In genomic region chr2:152942898-152943515, GRCm38 (mm10) we compare ENCODE assay signal across 9 mouse cellular contexts. TPM values are rescaled to one million over a fixed set of nuclear protein-coding genes. Genes with fewer than 3 reads are reported as not detected.
DNase-seq lines count a peak whose midpoint lies in the region; ATAC-seq and TF ChIP-seq lines count a peak whose summit lies in the region.
"Had no signal": no experiment of that assay in that cellular context is flagged by ENCODE, and none has a peak within 500 bp of the region (broad histone marks: within the 10 kb centered on the region; RNA-seq: fewer than 3 reads in every experiment).

No protein-coding gene starts in this region.

- H3K36me3 ChIP-seq in kidney, embryonic 14.5 days (ENCODE audit: control insufficient read depth, insufficient read depth, low read length): no peaks in the 10 kb centered on the region
- H3K36me3 ChIP-seq in hindbrain, embryonic 12.5 days: no peaks in the 10 kb centered on the region
- no peaks in the 10 kb centered on the region for H3K36me3 ChIP-seq in midbrain, postnatal 0 days (ENCODE audit: insufficient read depth, low read length)

- H3K4me3 ChIP-seq in kidney, embryonic 14.5 days (ENCODE audit: low read length): peak overlapping the region; percentile 50
- H3K4me3 ChIP-seq in cortical plate, adult 2 months (ENCODE audit: insufficient read depth, low read length): peak overlapping the region; percentile 24; the same call in 1 of the 2 replicates
- peak overlapping the region; percentile 42 for H3K4me3 ChIP-seq in hindbrain, embryonic 12.5 days
- peak overlapping the region; percentile 45 for H3K4me3 ChIP-seq in midbrain, postnatal 0 days (ENCODE audit: low read depth, low read length)

- H3K27ac ChIP-seq in kidney, embryonic 14.5 days (ENCODE audit: low read depth, low read length): no peak overlapping the region
- no peak overlapping the region for H3K27ac ChIP-seq in cortical plate, adult 2 months (ENCODE audit: insufficient read depth, low read length)
- no peak overlapping the region for H3K27ac ChIP-seq in hindbrain, embryonic 12.5 days
- no peak overlapping the region for H3K27ac ChIP-seq in midbrain, postnatal 0 days (ENCODE audit: low read depth, low read length)

- peak overlapping the region; percentile 92 for H3K4me2 ChIP-seq in kidney, embryonic 14.5 days (replicated peaks; ENCODE audit: low read depth, low read length)
- H3K4me2 ChIP-seq in hindbrain, embryonic 12.5 days (replicated peaks): peak overlapping the region; percentile 92
- peak overlapping the region; percentile 99 for H3K4me2 ChIP-seq in midbrain, postnatal 0 days (ENCODE audit: low read depth, low read length, poor library complexity, severe bottlenecking)

- no peak for TF ChIP-seq CTCF in cortical plate, adult 2 months (IDR thresholded peaks at IDR 0.05; ENCODE audit: extremely low read depth, insufficient read depth, low read length)
- TF ChIP-seq CTCF in midbrain, postnatal 0 days (IDR thresholded peaks at IDR 0.05): no peak

- H3K4me1 ChIP-seq in kidney, embryonic 14.5 days (ENCODE audit: control insufficient read depth, insufficient read depth, low read length): peaks cover 7% of the 10 kb centered on the region; the same call in 1 of the 2 replicates
- H3K4me1 ChIP-seq in cortical plate, adult 2 months (ENCODE audit: control insufficient read depth, insufficient read depth, low read length): no peaks in the 10 kb centered on the region
- H3K4me1 ChIP-seq in hindbrain, embryonic 12.5 days: peaks cover 14% of the 10 kb centered on the region
- 0 out of 2 replicates have a peak, but pooled peaks cover 7% of the 10 kb centered on the region for H3K4me1 ChIP-seq in midbrain, postnatal 0 days (ENCODE audit: insufficient read depth, low read length)

- peaks cover 60% of the 10 kb centered on the region for H3K27me3 ChIP-seq in kidney, embryonic 14.5 days (ENCODE audit: control insufficient read depth, insufficient read depth, low read length)
- H3K27me3 ChIP-seq in hindbrain, embryonic 12.5 days: peaks cover 83% of the 10 kb centered on the region
- H3K27me3 ChIP-seq in midbrain, postnatal 0 days (ENCODE audit: insufficient read depth, low read length): peaks cover 33% of the 10 kb centered on the region

- no peak for TF ChIP-seq POLR2A in cortical plate, adult 2 months (IDR thresholded peaks at IDR 0.05; ENCODE audit: extremely low read depth, insufficient read depth, low read length)

- H3K9me3 ChIP-seq in kidney, embryonic 14.5 days (ENCODE audit: control insufficient read depth, low read length): no peaks in the 10 kb centered on the region
- no peaks in the 10 kb centered on the region for H3K9me3 ChIP-seq in hindbrain, embryonic 12.5 days (replicated peaks)
- no peaks in the 10 kb centered on the region for H3K9me3 ChIP-seq in midbrain, postnatal 0 days (ENCODE audit: low read length)

- peak; percentile 43; the same call in 1 of the 2 replicates for ATAC-seq in kidney, embryonic 14.5 days (ENCODE audit: low FRiP score, low TSS enrichment)
- no peak for ATAC-seq in hindbrain, embryonic 12.5 days (ENCODE audit: low FRiP score)
- no peak for ATAC-seq in midbrain, postnatal 0 days (ENCODE audit: low FRiP score)

- peak overlapping the region; percentile 9; the same call in 1 of the 2 replicates for H3K9ac ChIP-seq in kidney, embryonic 14.5 days (ENCODE audit: low read depth, low read length)
- H3K9ac ChIP-seq in hindbrain, embryonic 12.5 days: peak overlapping the region; percentile 59
- peak overlapping the region; percentile 60 for H3K9ac ChIP-seq in midbrain, postnatal 0 days (replicated peaks; ENCODE audit: low read length, poor library complexity, severe bottlenecking)

- WGBS in kidney, embryonic 14.5 days: 0% methylated on average over 59 of the region's 65 CpGs
- under 1% methylated on average over 57 of the region's 65 CpGs for WGBS in hindbrain, embryonic 12.5 days
- WGBS in midbrain, postnatal 0 days: under 1% methylated on average over 57 of the region's 65 CpGs

- no peak for DNase-seq in kidney, adult 8-10 months
- DNase-seq in midbrain, postnatal 0 days (ENCODE audit: low spot score): no peak
- DNase-seq in cerebellum, adult 18-20 months: no peak
- DNase-seq in layer of hippocampus, postnatal 36 days: no peak
- no peak for DNase-seq in frontal cortex, adult 2 months (ENCODE audit: extremely low spot score in 1 of 2, low spot score in 1 of 2)

RNA-seq across cellular contexts. Expression of gene Dusp15, which starts 8.5 kb away (rescaled TPM):
- 2.3 and 2.5 TPM in 2 replicates for polyA plus RNA-seq in kidney, embryonic 14.5 days (2014; fragmentation: Nextera tagmentation; extraction: Ambion mirVana)
- 37.7 and 40.7 TPM in 2 replicates for polyA plus RNA-seq in cortical plate, adult 2 months (2012; rRNA removed)
- polyA plus RNA-seq in hindbrain, embryonic 12.5 days (2016; fragmentation: Nextera tagmentation; extraction: Ambion mirVana): 2.8 and 2.9 TPM in 2 replicates
- total RNA-seq in midbrain, postnatal 0 days (2014; rRNA removed): 44.9 and 47.1 TPM in 2 replicates
- polyA plus RNA-seq in midbrain, postnatal 0 days (2015; fragmentation: Nextera tagmentation; extraction: Ambion mirVana): 24.6 and 25.2 TPM in 2 replicates
- total RNA-seq in layer of hippocampus, postnatal 36 days (2021): 10 to 100 TPM; 10.7 to 11.1 TPM
- polyA plus RNA-seq in frontal cortex, adult 2 months (2012; rRNA removed): 30.1 and 34.9 TPM in 2 replicates
- total RNA-seq: neutrophil, adult 5-6 weeks had no signal

RNA-seq across cellular contexts. Expression of gene Foxs1, which starts 10.0 kb away (rescaled TPM):
- 4.4 and 4.8 TPM in 2 replicates for polyA plus RNA-seq in kidney, embryonic 14.5 days (2014; fragmentation: Nextera tagmentation; extraction: Ambion mirVana)
- 1.0 and 1.4 TPM in 2 replicates for polyA plus RNA-seq in cortical plate, adult 2 months (2012; rRNA removed)
- polyA plus RNA-seq in hindbrain, embryonic 12.5 days (2016; fragmentation: Nextera tagmentation; extraction: Ambion mirVana): 1.3 and 2.5 TPM in 2 replicates
- 4.0 and 6.8 TPM in 2 replicates for total RNA-seq in midbrain, postnatal 0 days (2014; rRNA removed)
- 2.4 and 3.3 TPM in 2 replicates for polyA plus RNA-seq in midbrain, postnatal 0 days (2015; fragmentation: Nextera tagmentation; extraction: Ambion mirVana)
- under 1 TPM; 0.35 to 0.68 TPM for total RNA-seq in layer of hippocampus, postnatal 36 days (2021)
- 1.1 and 1.5 TPM in 2 replicates for polyA plus RNA-seq in frontal cortex, adult 2 months (2012; rRNA removed)
- total RNA-seq: neutrophil, adult 5-6 weeks had no signal

RNA-seq across cellular contexts. Expression of gene Ttll9, which starts 19.3 kb away (rescaled TPM):
- polyA plus RNA-seq in kidney, embryonic 14.5 days (2014; fragmentation: Nextera tagmentation; extraction: Ambion mirVana): 1.1 and 1.2 TPM in 2 replicates
- 1.7 and 2.0 TPM in 2 replicates for polyA plus RNA-seq in cortical plate, adult 2 months (2012; rRNA removed)
- polyA plus RNA-seq in hindbrain, embryonic 12.5 days (2016; fragmentation: Nextera tagmentation; extraction: Ambion mirVana): 2.4 and 3.9 TPM in 2 replicates
- total RNA-seq in midbrain, postnatal 0 days (2014; rRNA removed): 4.9 and 7.8 TPM in 2 replicates
- 7.6 and 7.9 TPM in 2 replicates for polyA plus RNA-seq in midbrain, postnatal 0 days (2015; fragmentation: Nextera tagmentation; extraction: Ambion mirVana)
- total RNA-seq in layer of hippocampus, postnatal 36 days (2021): 1 to 10 TPM; 1.0 TPM
- polyA plus RNA-seq in frontal cortex, adult 2 months (2012; rRNA removed): 1.6 and 1.9 TPM in 2 replicates
- total RNA-seq: neutrophil, adult 5-6 weeks had no signal

RNA-seq across cellular contexts. Expression of gene Mylk2, which starts 31.9 kb away (rescaled TPM):
- polyA plus RNA-seq in kidney, embryonic 14.5 days (2014; fragmentation: Nextera tagmentation; extraction: Ambion mirVana): 0.13 TPM in 1 of 2 replicates, not detected in the other
- polyA plus RNA-seq in cortical plate, adult 2 months (2012; rRNA removed): not detected in 2 replicates
- 0.10 TPM in 1 of 2 replicates, not detected in the other for polyA plus RNA-seq in hindbrain, embryonic 12.5 days (2016; fragmentation: Nextera tagmentation; extraction: Ambion mirVana)
- 0.16 TPM in 1 of 2 replicates, not detected in the other for total RNA-seq in midbrain, postnatal 0 days (2014; rRNA removed)
- 0.05 TPM in 1 of 2 replicates, not detected in the other for polyA plus RNA-seq in midbrain, postnatal 0 days (2015; fragmentation: Nextera tagmentation; extraction: Ambion mirVana)
- not detected for total RNA-seq in layer of hippocampus, postnatal 36 days (2021)
- not detected in 2 replicates for polyA plus RNA-seq in frontal cortex, adult 2 months (2012; rRNA removed)
- total RNA-seq: neutrophil, adult 5-6 weeks had no signal

Comparison
In these comparisons a context has a peak if more than half of its experiments do, and no peak if none do; other contexts are left out.
1. H3K9ac ChIP-seq: peak in every context shown above with its lines; median percentile 60 in midbrain, postnatal 0 days; 59 in hindbrain, embryonic 12.5 days; 9 in kidney, embryonic 14.5 days.